Mouse (Mus musculus) stomach, embryonic 14.5 days (tissue): ENCODE data around the gene Bckdha. TPM values are rescaled to one million over a fixed set of nuclear protein-coding genes. Genes with fewer than 3 reads are reported as not detected.

Source experiments
- ATAC-seq: fragments of 200-750 bp; cut with Nextera tagmentation; 2 replicates; pipeline ENCODE4 v1.8.0; 2017; ENCODE audit warnings: low read depth, moderate TSS enrichment; ENCODE audit not compliant: insufficient number of reproducible peaks, insufficient read depth, low FRiP score
- H3K27ac ChIP-seq: fragments of 300-500 bp; sonication (generic); 2 replicates; pipeline ENCODE4 v1.5.1; 2014; ENCODE audit warnings: mild to moderate bottlenecking, low read length, moderate library complexity, mixed read lengths
- H3K27me3 ChIP-seq: fragments of 300-500 bp; sonication (generic); 2 replicates; pipeline ENCODE4 v1.6.1; 2014; ENCODE audit warnings: low read length, control low read depth, mixed read lengths; ENCODE audit not compliant: control insufficient read depth, insufficient read depth
- H3K36me3 ChIP-seq: fragments of 300-500 bp; sonication (generic); 2 replicates; pipeline ENCODE4 v1.6.1; 2014; ENCODE audit warnings: mild to moderate bottlenecking, control low read depth, low read length, moderate library complexity, mixed read lengths; ENCODE audit not compliant: control insufficient read depth, insufficient read depth
- H3K4me1 ChIP-seq: fragments of 300-500 bp; sonication (generic); 2 replicates; pipeline ENCODE4 v1.6.1; 2014; ENCODE audit warnings: low read length, control low read depth, mixed read lengths; ENCODE audit not compliant: control insufficient read depth, insufficient read depth
- H3K4me2 ChIP-seq: fragments of 300-500 bp; sonication (generic); replicated peaks from 2 replicates; pipeline ENCODE4 v1.6.1; 2014; ENCODE audit warnings: low read depth, low read length, control low read depth
- H3K4me3 ChIP-seq: fragments of 300-500 bp; sonication (generic); 2 replicates; pipeline ENCODE4 v1.5.1; 2014; ENCODE audit warnings: low read depth, low read length, control low read depth
- H3K9ac ChIP-seq: fragments of 300-500 bp; sonication (generic); replicated peaks from 2 replicates; pipeline ENCODE4 v1.6.1; 2014; ENCODE audit warnings: low read depth, mild to moderate bottlenecking, control low read depth, low read length, moderate library complexity, mixed read lengths
- H3K9me3 ChIP-seq: fragments of 300-500 bp; sonication (generic); 2 replicates; pipeline ENCODE4 v1.6.1; 2016; ENCODE audit warnings: low read depth, low read length, control low read depth; ENCODE audit not compliant: control insufficient read depth
- WGBS: fragments of 180-500 bp; shearing (Covaris S2); extraction: QIAGEN DNeasy Blood & Tissue Kit; methylation state at CpG from one replicate; pipeline ENCODE4 v1.1.7; 2014; 5-methylcytosine and 5-hydroxymethylcytosine counted together
- polyA plus RNA-seq: library from polyadenylated mRNA; unstranded; fragments of >200 nt; fragmentation: Nextera tagmentation; extraction: Ambion mirVana; gene quantifications from 2 replicates; pipeline ENCODE4 v1.2.1, GENCODE M21; 2014

Gene Bckdha
- polyA plus RNA-seq, 1 experiment from 2014 or later = 52.2 TPM

- no peak overlapping the region for H3K9ac ChIP-seq
- H3K4me2 ChIP-seq = no peak overlapping the region
- ATAC-seq = no peak
- 84% methylated on average over 15 of the region's 15 CpGs for WGBS
- no peaks in the 10 kb centered on the region for H3K36me3 ChIP-seq
- no peaks in the 10 kb centered on the region for H3K9me3 ChIP-seq
- no peak overlapping the region for H3K4me3 ChIP-seq
- no peak overlapping the region for H3K27ac ChIP-seq
- no peaks in the 10 kb centered on the region for H3K4me1 ChIP-seq
- H3K27me3 ChIP-seq = no peaks in the 10 kb centered on the region
These were observed 76.4 kb downstream of the Bckdha start for GRCm38 (mm10) chr7:25582301-25582810.

Other genes starting within 250 kb of the Bckdha start
- 0.58 TPM in 1 of 2 replicates, not detected in the other for gene Cxcl17, start 246.1 kb downstream of the Bckdha start, polyA plus RNA-seq
- 14.8 and 21.2 TPM in 2 replicates for gene Ceacam1, start 181.4 kb downstream of the Bckdha start, polyA plus RNA-seq
- not detected in 2 replicates for gene Ceacam2, start 119.1 kb downstream of the Bckdha start, polyA plus RNA-seq
- gene Erich4, start 43.1 kb downstream of the Bckdha start, polyA plus RNA-seq = not detected in 2 replicates
- 39.0 and 44.9 TPM in 2 replicates for gene Dmac2, start 39.6 kb downstream of the Bckdha start, polyA plus RNA-seq
- gene B3gnt8, start 32.3 kb downstream of the Bckdha start, polyA plus RNA-seq = 6.2 and 6.5 TPM in 2 replicates
- gene Exosc5, start 183 bp upstream of the Bckdha start, polyA plus RNA-seq = 72.9 and 83.0 TPM in 2 replicates
- 4.2 and 5.9 TPM in 2 replicates for gene Tmem91, start 16.2 kb upstream of the Bckdha start, polyA plus RNA-seq
- 29.7 and 31.5 TPM in 2 replicates for gene B9d2, start 21.8 kb upstream of the Bckdha start, polyA plus RNA-seq
- gene Tgfb1, start 28.0 kb upstream of the Bckdha start, polyA plus RNA-seq = 3.6 and 3.7 TPM in 2 replicates
- gene Ccdc97, start 60.1 kb upstream of the Bckdha start, polyA plus RNA-seq = 29.4 and 30.8 TPM in 2 replicates
- gene Hnrnpul1, start 95.8 kb upstream of the Bckdha start, polyA plus RNA-seq = 77.2 and 77.8 TPM in 2 replicates
- 66.4 and 75.3 TPM in 2 replicates for gene Axl, start 129.7 kb upstream of the Bckdha start, polyA plus RNA-seq
- gene Cyp2s1, start 157.9 kb upstream of the Bckdha start, polyA plus RNA-seq = 32.0 and 34.1 TPM in 2 replicates
- not detected in 2 replicates for gene Cyp2b10, start 238.6 kb upstream of the Bckdha start, polyA plus RNA-seq